Mouse (Mus musculus) hindbrain, embryonic 13.5 days (tissue): ENCODE measurements around the gene Mxra7. TPM values are rescaled to one million over a fixed set of nuclear protein-coding genes. Genes with fewer than 3 reads are reported as not detected.

Experiments
- ATAC-seq: fragments of 200-750 bp; cut with Nextera tagmentation; 2 replicates; pipeline ENCODE4 v1.8.0; 2017; ENCODE audit warnings: moderate TSS enrichment; ENCODE audit not compliant: low FRiP score
- H3K27ac ChIP-seq: fragments of 300-500 bp; sonication (generic); 2 replicates; pipeline ENCODE4 v1.5.1; 2015; ENCODE audit warnings: inconsistent platforms, mild to moderate bottlenecking, moderate library complexity
- H3K27me3 ChIP-seq: fragments of 300-500 bp; sonication (generic); 2 replicates; pipeline ENCODE4 v1.6.1; 2015; ENCODE audit warnings: mild to moderate bottlenecking, inconsistent platforms
- H3K36me3 ChIP-seq: fragments of 300-500 bp; sonication (generic); 2 replicates; pipeline ENCODE4 v1.6.1; 2015; ENCODE audit warnings: mild to moderate bottlenecking, inconsistent platforms
- H3K4me1 ChIP-seq: fragments of 300-500 bp; sonication (generic); replicated peaks from 2 replicates; pipeline ENCODE4 v1.6.1; 2015; ENCODE audit warnings: inconsistent platforms
- H3K4me2 ChIP-seq: fragments of 300-500 bp; sonication (generic); 2 replicates; pipeline ENCODE4 v1.6.1; 2015; ENCODE audit warnings: inconsistent platforms, mild to moderate bottlenecking, moderate library complexity
- H3K4me3 ChIP-seq: fragments of 300-500 bp; sonication (generic); 2 replicates; pipeline ENCODE4 v1.5.1; 2015; ENCODE audit warnings: mild to moderate bottlenecking, inconsistent platforms
- H3K9ac ChIP-seq: fragments of 300-500 bp; sonication (generic); 2 replicates; pipeline ENCODE4 v1.6.1; 2015; ENCODE audit warnings: mild to moderate bottlenecking, inconsistent platforms
- H3K9me3 ChIP-seq: fragments of 300-500 bp; sonication (generic); 2 replicates; pipeline ENCODE4 v1.6.1; 2016; ENCODE audit warnings: inconsistent platforms
- WGBS: fragments of 180-500 bp; shearing (Covaris S2); methylation state at CpG from one replicate; pipeline ENCODE4 v1.1.7; 2015; 5-methylcytosine and 5-hydroxymethylcytosine counted together
- polyA plus RNA-seq: library from polyadenylated mRNA; unstranded; fragments of >200 nt; fragmentation: Nextera tagmentation; extraction: Ambion mirVana; gene quantifications from 2 replicates; pipeline ENCODE4 v1.2.1, GENCODE M21; 2015

Gene Mxra7
- polyA plus RNA-seq, 1 experiment from 2014 or later: 67.2 TPM

GRCm38 (mm10) chr11:116822626-116823025, 5.2 kb downstream of the Mxra7 start:
- Histone ChIP-seq H3K9ac (no peak overlapping the region), H3K9me3 (no peaks in the 10 kb centered on the region), H3K4me3 (no peak overlapping the region), H3K27ac (peak overlapping the region; percentile 30; the same call in 1 of the 2 replicates), H3K36me3 (no peaks in the 10 kb centered on the region), H3K27me3 (no peaks in the 10 kb centered on the region), H3K4me2 (no peak overlapping the region), H3K4me1 (peaks cover 72% of the 10 kb centered on the region)
- no peak for ATAC-seq
- whole genome bisulfite sequencing: 92% methylated on average over 10 of the region's 10 CpGs

- ATAC-seq: no peak
- no peak overlapping the region for H3K9ac ChIP-seq
Observed at GRCm38 (mm10) chr11:116822215-116822614, 5.6 kb downstream of the Mxra7 start.

GRCm38 (mm10) chr11:116821057-116821940, 6.5 kb downstream of the Mxra7 start:
- no peak for ATAC-seq
- Histone ChIP-seq H3K27ac (peak overlapping the region; percentile 30), H3K4me1 (peaks cover 68% of the 10 kb centered on the region)

More at GRCm38 (mm10) chr11:116822215-116822614, 5.6 kb downstream of the Mxra7 start:
- Histone ChIP-seq H3K4me3 (no peak overlapping the region), H3K27ac (0 out of 2 replicates have a peak overlapping the region, but pooled peaks have one; percentile 30), H3K36me3 (no peaks in the 10 kb centered on the region), H3K27me3 (no peaks in the 10 kb centered on the region), H3K9me3 (no peaks in the 10 kb centered on the region), H3K4me2 (no peak overlapping the region), H3K4me1 (peaks cover 68% of the 10 kb centered on the region)
- 72% methylated on average over 10 of the region's 10 CpGs for WGBS

GRCm38 (mm10) chr11:116819932-116820593, 7.8 kb downstream of the Mxra7 start:
- H3K36me3 ChIP-seq: no peaks in the 10 kb centered on the region
- 93% methylated on average over 5 of the region's 5 CpGs for WGBS
- no peak overlapping the region for H3K4me3 ChIP-seq
- H3K4me2 ChIP-seq: no peak overlapping the region
- H3K9ac ChIP-seq: no peak overlapping the region
- H3K4me1 ChIP-seq: peaks cover 67% of the 10 kb centered on the region
- no peak for ATAC-seq
- H3K9me3 ChIP-seq: no peaks in the 10 kb centered on the region
- no peaks in the 10 kb centered on the region for H3K27me3 ChIP-seq
- peak overlapping the region; percentile 55 for H3K27ac ChIP-seq

More at GRCm38 (mm10) chr11:116821057-116821940, 6.5 kb downstream of the Mxra7 start:
- Histone ChIP-seq H3K36me3 (no peaks in the 10 kb centered on the region), H3K9ac (peak overlapping the region; percentile 35; the same call in 1 of the 2 replicates), H3K9me3 (no peaks in the 10 kb centered on the region), H3K27me3 (no peaks in the 10 kb centered on the region), H3K4me3 (no peak overlapping the region), H3K4me2 (no peak overlapping the region)
- WGBS: 48% methylated on average over 13 of the region's 13 CpGs

GRCm38 (mm10) chr11:116818722-116819121, 9.1 kb downstream of the Mxra7 start:
- no peak overlapping the region for H3K4me3 ChIP-seq
- H3K27ac ChIP-seq: peak overlapping the region; percentile 13; the same call in 1 of the 2 replicates
- H3K9me3 ChIP-seq: no peaks in the 10 kb centered on the region
- H3K9ac ChIP-seq: no peak overlapping the region
- H3K4me1 ChIP-seq: peaks cover 78% of the 10 kb centered on the region
- WGBS: 65% methylated on average over 8 of the region's 8 CpGs
- no peak overlapping the region for H3K4me2 ChIP-seq
- H3K27me3 ChIP-seq: no peaks in the 10 kb centered on the region
- ATAC-seq: no peak
- H3K36me3 ChIP-seq: no peaks in the 10 kb centered on the region

- no peak overlapping the region for H3K4me2 ChIP-seq
- H3K27ac ChIP-seq: no peak overlapping the region
- ATAC-seq: no peak
- H3K4me1 ChIP-seq: peaks cover 86% of the 10 kb centered on the region
- no peaks in the 10 kb centered on the region for H3K27me3 ChIP-seq
- no peak overlapping the region for H3K9ac ChIP-seq
- no peaks in the 10 kb centered on the region for H3K36me3 ChIP-seq
- H3K9me3 ChIP-seq: no peaks in the 10 kb centered on the region
- H3K4me3 ChIP-seq: no peak overlapping the region
- 96% methylated on average over 5 of the region's 5 CpGs for WGBS
Observed at GRCm38 (mm10) chr11:116817567-116817966, 10.3 kb downstream of the Mxra7 start.

GRCm38 (mm10) chr11:116816769-116817168, 11.1 kb downstream of the Mxra7 start:
- ATAC-seq: no peak
- 88% methylated on average over 5 of the region's 5 CpGs for WGBS

GRCm38 (mm10) chr11:116814884-116815415, 12.9 kb downstream of the Mxra7 start:
- H3K4me3 ChIP-seq: no peak overlapping the region

More at GRCm38 (mm10) chr11:116816769-116817168, 11.1 kb downstream of the Mxra7 start:
- Histone ChIP-seq H3K4me2 (no peak overlapping the region), H3K27ac (no peak overlapping the region; the same call in 1 of the 2 replicates), H3K9me3 (no peaks in the 10 kb centered on the region), H3K27me3 (no peaks in the 10 kb centered on the region), H3K36me3 (no peaks in the 10 kb centered on the region), H3K4me1 (peaks cover 85% of the 10 kb centered on the region), H3K9ac (no peak overlapping the region), H3K4me3 (no peak overlapping the region)

GRCm38 (mm10) chr11:116814076-116814883, 13.6 kb downstream of the Mxra7 start:
- Histone ChIP-seq H3K36me3 (no peaks in the 10 kb centered on the region), H3K9ac (peak overlapping the region; percentile 61), H3K4me3 (no peak overlapping the region), H3K27me3 (no peaks in the 10 kb centered on the region), H3K4me1 (peaks cover 84% of the 10 kb centered on the region), H3K4me2 (peak overlapping the region; percentile 32), H3K9me3 (no peaks in the 10 kb centered on the region), H3K27ac (peak overlapping the region; percentile 100)
- WGBS: 3% methylated on average over 20 of the region's 20 CpGs
- no peak for ATAC-seq

More at GRCm38 (mm10) chr11:116814884-116815415, 12.9 kb downstream of the Mxra7 start:
- Histone ChIP-seq H3K27me3 (no peaks in the 10 kb centered on the region), H3K27ac (peak overlapping the region; percentile 100), H3K36me3 (no peaks in the 10 kb centered on the region), H3K9ac (peak overlapping the region; percentile 61), H3K4me1 (peaks cover 85% of the 10 kb centered on the region), H3K4me2 (peak overlapping the region; percentile 32; the same call in 1 of the 2 replicates), H3K9me3 (no peaks in the 10 kb centered on the region)
- WGBS: 18% methylated on average over 7 of the region's 7 CpGs
- ATAC-seq: no peak

- no peak for ATAC-seq
- no peaks in the 10 kb centered on the region for H3K9me3 ChIP-seq
- peak overlapping the region; percentile 32 for H3K4me2 ChIP-seq
- peak overlapping the region; percentile 61 for H3K9ac ChIP-seq
- no peaks in the 10 kb centered on the region for H3K36me3 ChIP-seq
- 57% methylated on average over 13 of the region's 13 CpGs for WGBS
- H3K27me3 ChIP-seq: no peaks in the 10 kb centered on the region
- H3K4me1 ChIP-seq: peaks cover 83% of the 10 kb centered on the region
- peak overlapping the region; percentile 100 for H3K27ac ChIP-seq
- H3K4me3 ChIP-seq: no peak overlapping the region
Observed at GRCm38 (mm10) chr11:116813610-116814009, 14.2 kb downstream of the Mxra7 start.

GRCm38 (mm10) chr11:116812793-116813529, 14.9 kb downstream of the Mxra7 start:
- peaks cover 85% of the 10 kb centered on the region for H3K4me1 ChIP-seq
- H3K4me3 ChIP-seq: no peak overlapping the region
- 31% methylated on average over 21 of the region's 21 CpGs for WGBS
- H3K4me2 ChIP-seq: peak overlapping the region; percentile 32; the same call in 1 of the 2 replicates
- peak overlapping the region; percentile 61 for H3K9ac ChIP-seq
- H3K27me3 ChIP-seq: no peaks in the 10 kb centered on the region
- H3K36me3 ChIP-seq: no peaks in the 10 kb centered on the region
- peak overlapping the region; percentile 100 for H3K27ac ChIP-seq
- 0 out of 2 replicates have a peak, but pooled peaks have one; percentile 5 for ATAC-seq
- no peaks in the 10 kb centered on the region for H3K9me3 ChIP-seq
